Mouse (Mus musculus) CH12.LX (cell line): ENCODE data around the gene Krt20. TPM values are rescaled to one million over a fixed set of nuclear protein-coding genes. Genes with fewer than 3 reads are reported as not detected.

Experiments
- DNase-seq: peaks from one replicate; pipeline ENCODE4 v3.0.0-alpha.2; 2013; ENCODE audit errors: extremely low read depth
- H3K27ac ChIP-seq: 2 replicates; pipeline ENCODE4 v1.5.1; 2012; ENCODE audit warnings: low read depth, mild to moderate bottlenecking, control low read depth, moderate library complexity; ENCODE audit not compliant: insufficient read depth
- H3K27me3 ChIP-seq: replicated peaks from 2 replicates; pipeline ENCODE3; 2012; ENCODE audit warnings: inconsistent platforms
- H3K36me3 ChIP-seq, 2 experiments: replicated peaks in 1 of 2; 2 replicates each; pipeline versions ENCODE3 to v1.6.1; 2012; ENCODE audit warnings: inconsistent platforms in 1 of 2, low read length in 1 of 2, mild to moderate bottlenecking in 1 of 2, mixed read lengths in 1 of 2, moderate library complexity in 1 of 2; ENCODE audit not compliant: control insufficient read depth in 1 of 2, insufficient read depth in 1 of 2
- H3K4me1 ChIP-seq, 2 experiments: 2 replicates each; pipeline ENCODE4 v1.6.1; 2012; ENCODE audit warnings: inconsistent platforms in 1 of 2, moderate library complexity in 1 of 2; ENCODE audit not compliant: insufficient read depth in 2 of 2, control insufficient read depth in 1 of 2
- H3K4me2 ChIP-seq: 2 replicates; pipeline ENCODE4 v1.6.1; 2012; ENCODE audit warnings: low read depth, mild to moderate bottlenecking, control low read depth; ENCODE audit not compliant: poor library complexity, insufficient read depth, severe bottlenecking
- H3K4me3 ChIP-seq, 3 experiments: fragments of 150-350 bp in 1 of 3; sonication (generic) in 1 of 3; replicated peaks in 1 of 3; 2 replicates each; pipeline versions ENCODE3 to v1.5.1; 2011 to 2012; ENCODE audit warnings: low read depth in 2 of 3, low read length in 2 of 3, mild to moderate bottlenecking in 2 of 3, moderate library complexity in 2 of 3, control low read depth in 1 of 3, improper control_type of control experiment in 1 of 3, inconsistent platforms in 1 of 3, mixed read lengths in 1 of 3; ENCODE audit not compliant: poor library complexity in 1 of 3
- H3K79me2 ChIP-seq: replicated peaks from 2 replicates; pipeline ENCODE4 v1.6.1; 2012; ENCODE audit warnings: mild to moderate bottlenecking, moderate library complexity; ENCODE audit not compliant: control insufficient read depth, poor library complexity, insufficient read depth, severe bottlenecking; ENCODE audit errors: extremely low read depth
- H3K9ac ChIP-seq: 2 replicates; pipeline ENCODE4 v1.6.1; 2012; ENCODE audit warnings: low read depth, mild to moderate bottlenecking, control low read depth, moderate library complexity; ENCODE audit not compliant: insufficient read depth
- H3K9me3 ChIP-seq: replicated peaks from 2 replicates; pipeline ENCODE3; 2012; ENCODE audit warnings: low read length, inconsistent platforms, mixed read lengths
- BHLHE40 ChIP-seq: IDR thresholded peaks from 2 replicates; pipeline ENCODE4 v1.6.1; 2011; ENCODE audit warnings: mild to moderate bottlenecking, low read depth, low read length, improper control_type of control experiment
- CTCF ChIP-seq, 2 experiments: IDR thresholded peaks in 1 of 2; conservative IDR thresholded peaks in 1 of 2; 2 replicates each; pipeline ENCODE4 v1.5.1; 2011 to 2012; ENCODE audit warnings: low read depth in 2 of 2, low read length in 2 of 2, improper control_type of control experiment in 1 of 2, inconsistent platforms in 1 of 2, mild to moderate bottlenecking in 1 of 2, moderate library complexity in 1 of 2
- E2F4 ChIP-seq: IDR thresholded peaks from 2 replicates; pipeline ENCODE4 v1.6.1; 2011; ENCODE audit warnings: low read depth, low read length, improper control_type of control experiment; ENCODE audit not compliant: insufficient replicate concordance
- ETS1 ChIP-seq: conservative IDR thresholded peaks from 2 replicates; pipeline ENCODE4 v1.6.1; 2012; ENCODE audit warnings: low read depth, mild to moderate bottlenecking, inconsistent platforms, low read length, improper control_type of control experiment, moderate library complexity
- GABPA ChIP-seq: IDR thresholded peaks from 2 replicates; pipeline ENCODE4 v1.6.1; 2012; ENCODE audit warnings: low read depth, low read length, improper control_type of control experiment, inconsistent platforms; ENCODE audit not compliant: insufficient replicate concordance
- HCFC1 ChIP-seq: IDR thresholded peaks from 2 replicates; pipeline ENCODE4 v1.6.1; 2012; ENCODE audit warnings: low read depth, mild to moderate bottlenecking, inconsistent platforms, low read length, improper control_type of control experiment
- JUN ChIP-seq: IDR thresholded peaks from 2 replicates; pipeline ENCODE4 v1.6.1; 2011; ENCODE audit warnings: low read depth, mild to moderate bottlenecking, low read length, improper control_type of control experiment, moderate library complexity; ENCODE audit not compliant: insufficient read depth
- KAT2A ChIP-seq: IDR thresholded peaks from 2 replicates; pipeline ENCODE4 v1.6.1; 2012; ENCODE audit warnings: low read length, improper control_type of control experiment, inconsistent platforms; ENCODE audit not compliant: insufficient replicate concordance
- MEF2A ChIP-seq: IDR thresholded peaks from 2 replicates; pipeline ENCODE4 v1.6.1; 2014; ENCODE audit warnings: low read depth, mild to moderate bottlenecking, inconsistent platforms, low read length, improper control_type of control experiment, borderline replicate concordance
- MXI1 ChIP-seq: IDR thresholded peaks from 2 replicates; pipeline ENCODE4 v1.6.1; 2011; ENCODE audit warnings: mild to moderate bottlenecking, low read depth, low read length, improper control_type of control experiment
- MYC ChIP-seq: IDR thresholded peaks from 2 replicates; pipeline ENCODE4 v1.6.1; 2011; ENCODE audit warnings: low read depth, mild to moderate bottlenecking, improper control_type of control experiment, low read length
- NELFE ChIP-seq: IDR thresholded peaks from 2 replicates; pipeline ENCODE4 v1.6.1; 2011; ENCODE audit warnings: low read depth, low read length, improper control_type of control experiment
- NRF1 ChIP-seq: IDR thresholded peaks from 2 replicates; pipeline ENCODE4 v1.6.1; 2014; ENCODE audit warnings: low read depth, mild to moderate bottlenecking, inconsistent platforms, low read length, improper control_type of control experiment, moderate library complexity
- POLR2A ChIP-seq: IDR thresholded peaks from 2 replicates; pipeline ENCODE4 v1.6.1; 2011; ENCODE audit warnings: low read depth, mild to moderate bottlenecking, improper control_type of control experiment, low read length
- POLR2AphosphoS2 ChIP-seq: IDR thresholded peaks from 2 replicates; pipeline ENCODE4 v1.6.1; 2011; ENCODE audit warnings: low read depth, low read length, improper control_type of control experiment
- RCOR1 ChIP-seq: conservative IDR thresholded peaks from 2 replicates; pipeline ENCODE4 v1.6.1; 2012; ENCODE audit warnings: low read depth, mild to moderate bottlenecking, inconsistent platforms, low read length, improper control_type of control experiment
- SMC3 ChIP-seq: IDR thresholded peaks from 2 replicates; pipeline ENCODE4 v1.6.1; 2011; ENCODE audit warnings: low read depth, low read length, improper control_type of control experiment
- UBTF ChIP-seq: IDR thresholded peaks from 2 replicates; pipeline ENCODE4 v1.6.1; 2012; ENCODE audit warnings: low read depth, mild to moderate bottlenecking, inconsistent platforms, low read length, improper control_type of control experiment, moderate library complexity
- USF1 ChIP-seq: IDR thresholded peaks from 2 replicates; pipeline ENCODE4 v1.6.1; 2014; ENCODE audit warnings: low read depth, mild to moderate bottlenecking, inconsistent platforms, low read length, improper control_type of control experiment
- USF2 ChIP-seq: conservative IDR thresholded peaks from 2 replicates; pipeline ENCODE4 v1.6.1; 2011; ENCODE audit warnings: low read depth, low read length, improper control_type of control experiment
- ZKSCAN1 ChIP-seq: IDR thresholded peaks from 2 replicates; pipeline ENCODE4 v1.6.1; 2012; ENCODE audit warnings: low read depth, inconsistent platforms, low read length, improper control_type of control experiment, borderline replicate concordance
- ZMIZ1 ChIP-seq: IDR thresholded peaks from 2 replicates; pipeline ENCODE4 v1.6.1; 2012; ENCODE audit warnings: low read depth, mild to moderate bottlenecking, inconsistent platforms, low read length, improper control_type of control experiment
- dilution Hi-C: fragments of 300-500 bp; cut with MboI; formaldehyde crosslinking; loops from 2 replicates; pipeline ENCODE4 v1.14.3; 2020; ENCODE audit warnings: low sequenced_read_pairs; ENCODE audit not compliant: extremely low pct_unique_long_range_greater_than_20kb, extremely low pct_ligation_motif_present
- in situ Hi-C: fragments of 300-500 bp; cut with MboI; formaldehyde crosslinking; loops from 3 replicates; pipeline ENCODE4 v1.14.3; 2019; ENCODE audit warnings: low sequenced_read_pairs, low pct_ligation_motif_present, low pct_unique_long_range_greater_than_20kb, mixed read lengths
- polyA plus RNA-seq: library from polyadenylated mRNA; unstranded; fragments of >175 nt; gene quantifications from 2 replicates; pipeline ENCODE4 v1.2.1, GENCODE M21; 2012; ENCODE audit warnings: low read depth; ENCODE audit not compliant: insufficient read length
- total RNA-seq, 2 experiments: library from RNA; depleted of rRNA; stranded (reverse); fragments of 300-350 nt in 1 of 2; fragments of >200 nt in 1 of 2; gene quantifications; 2 replicates each; pipeline ENCODE4 v1.2.3; 2012 to 2014

Krt20 gene
- total and polyA plus RNA-seq, 3 experiments, result not detected

- peaks cover 90% of the 10 kb centered on the region for H3K27me3 ChIP-seq
- in situ Hi-C loops, result no loop called here
- H3K27ac ChIP-seq, result no peak overlapping the region
- peaks cover 0 to 2% of the 10 kb centered on the region in 2 experiments; a peak in 1 of 4 replicates for H3K4me1 ChIP-seq
- no peak overlapping the region for H3K4me2 ChIP-seq
- no peak overlapping the region for H3K4me3 ChIP-seq
- no peaks in the 10 kb centered on the region for H3K36me3 ChIP-seq
- H3K9me3 ChIP-seq, result no peaks in the 10 kb centered on the region
- DNase-seq, result no peak
- dilution Hi-C loops, result no loop called here
- no peaks in the 10 kb centered on the region for H3K79me2 ChIP-seq
- H3K9ac ChIP-seq, result no peak overlapping the region
- TF ChIP-seq POLR2A (no peak), E2F4 (no peak), NELFE (no peak), ETS1 (no peak), RCOR1 (no peak), GABPA (no peak), MXI1 (no peak), USF1 (no peak), UBTF (no peak), MYC (no peak), JUN (no peak), HCFC1 (no peak), USF2 (no peak), CTCF (conservative IDR thresholded peaks at IDR 0.05 in 1 of 2, IDR thresholded peaks at IDR 0.05 in 1 of 2; ENCODE audit: low read depth in 2 of 2, low read length in 2 of 2) (no peak), POLR2AphosphoS2 (no peak), NRF1 (no peak), ZKSCAN1 (no peak), KAT2A (no peak), MEF2A (no peak), ZMIZ1 (no peak)
These were observed 20.1 kb downstream of the Krt20 start for GRCm38 (mm10) chr11:99417819-99418218.

GRCm38 (mm10) chr11:99416902-99417301 lies 21.0 kb downstream of the Krt20 start:
- H3K4me3 ChIP-seq, result no peak overlapping the region
- no peaks in the 10 kb centered on the region for H3K79me2 ChIP-seq
- no peaks in the 10 kb centered on the region for H3K36me3 ChIP-seq
- in situ Hi-C loops (no loop called here), dilution Hi-C loops (no loop called here)
- peaks cover 89% of the 10 kb centered on the region for H3K27me3 ChIP-seq
- H3K4me1 ChIP-seq, result peaks cover 0 to 2% of the 10 kb centered on the region in 2 experiments; a peak in 1 of 4 replicates
- no peak overlapping the region for H3K4me2 ChIP-seq
- no peak for DNase-seq
- no peak overlapping the region for H3K27ac ChIP-seq
- TF ChIP-seq SMC3 (no peak), BHLHE40 (peak; percentile 30; the same call in 1 of the 2 replicates)
- no peak overlapping the region for H3K9ac ChIP-seq
- H3K9me3 ChIP-seq, result no peaks in the 10 kb centered on the region
